Mouse (Mus musculus) testis, postnatal 10 days (tissue): Measurements from ENCODE around the gene Gstm5.
"Not testable (repeated sequence)": the region's sequence is repeated elsewhere in the genome, so short reads cannot be mapped to it uniquely, and the experiment has no call there.

Source experiments
- DNase-seq: peaks from one replicate; pipeline ENCODE4 v3.0.0; 2021; ENCODE audit warnings: low spot score

Gene Gstm5

GRCm38 (mm10) chr3:107895720-107896569 is at the start of gene Gstm5:
Gene Gstm5, plus strand, starts transcription at chr3:107895821.
- peak; percentile 91 for DNase-seq

- DNase-seq: no peak
Observed at GRCm38 (mm10) chr3:107846175-107846574, 49.4 kb upstream of the Gstm5 start.

- no peak for DNase-seq
Observed at GRCm38 (mm10) chr3:107846835-107847234, 48.8 kb upstream of the Gstm5 start.

GRCm38 (mm10) chr3:107848126-107848525 is 47.5 kb upstream of the Gstm5 start:
- DNase-seq: no peak

- DNase-seq: no peak
Observed at GRCm38 (mm10) chr3:107849000-107849692, 46.5 kb upstream of the Gstm5 start.

GRCm38 (mm10) chr3:107849693-107850031 is 46.0 kb upstream of the Gstm5 start:
- no peak for DNase-seq

GRCm38 (mm10) chr3:107850418-107851031 is 45.1 kb upstream of the Gstm5 start:
- peak; percentile 84 for DNase-seq

- DNase-seq: no peak
Observed at GRCm38 (mm10) chr3:107852786-107853185, 42.8 kb upstream of the Gstm5 start.

GRCm38 (mm10) chr3:107853232-107854181 is 42.1 kb upstream of the Gstm5 start:
- DNase-seq: no peak

GRCm38 (mm10) chr3:107855368-107855767 is 40.3 kb upstream of the Gstm5 start:
- DNase-seq: no peak

GRCm38 (mm10) chr3:107857646-107858045 is 38.0 kb upstream of the Gstm5 start:
- no peak for DNase-seq

GRCm38 (mm10) chr3:107861483-107861882 is 34.1 kb upstream of the Gstm5 start:
- DNase-seq: not testable (repeated sequence)

GRCm38 (mm10) chr3:107862471-107862870 is 33.1 kb upstream of the Gstm5 start:
- DNase-seq: no peak

GRCm38 (mm10) chr3:107863471-107863870 is 32.1 kb upstream of the Gstm5 start:
- no peak for DNase-seq

- DNase-seq: peak; percentile 93
Observed at GRCm38 (mm10) chr3:107863898-107864603, 31.6 kb upstream of the Gstm5 start.

- DNase-seq: no peak
Observed at GRCm38 (mm10) chr3:107865364-107866091, 30.1 kb upstream of the Gstm5 start.

- DNase-seq: peak; percentile 87
Observed at GRCm38 (mm10) chr3:107867086-107867485, 28.5 kb upstream of the Gstm5 start.

GRCm38 (mm10) chr3:107868452-107868851 is 27.2 kb upstream of the Gstm5 start:
- no peak for DNase-seq

GRCm38 (mm10) chr3:107869097-107869496 is 26.5 kb upstream of the Gstm5 start:
- DNase-seq: no peak

GRCm38 (mm10) chr3:107869925-107870324 is 25.7 kb upstream of the Gstm5 start:
- no peak for DNase-seq
